Mouse (Mus musculus) embryonic facial prominence, embryonic 11.5 days (tissue): Measurements from ENCODE around the gene Blvrb. TPM values are rescaled to one million over a fixed set of nuclear protein-coding genes. Genes with fewer than 3 reads are reported as not detected.
A peak's percentile ranks its signal among the peaks of the same experiment; 100 is the strongest.

Source experiments
- ATAC-seq: fragments of 200-750 bp; cut with Nextera tagmentation; replicated peaks from 2 replicates; pipeline ENCODE4 v1.8.0; 2017; ENCODE audit warnings: low read depth; ENCODE audit not compliant: insufficient number of reproducible peaks, low FRiP score, low TSS enrichment
- DNase-seq: peaks from one replicate; pipeline ENCODE4 v3.0.0-alpha.2; 2015; ENCODE audit warnings: low spot score
- H3K27ac ChIP-seq: fragments of 300-500 bp; sonication (generic); replicated peaks from 2 replicates; pipeline ENCODE4 v1.5.1; 2014; ENCODE audit warnings: mild to moderate bottlenecking, low read depth, low read length, control low read depth
- H3K27me3 ChIP-seq: fragments of 300-500 bp; sonication (generic); 2 replicates; pipeline ENCODE4 v1.6.1; 2014; ENCODE audit warnings: mild to moderate bottlenecking, low read length, moderate library complexity, mixed read lengths; ENCODE audit not compliant: control insufficient read depth, insufficient read depth
- H3K36me3 ChIP-seq: fragments of 300-500 bp; sonication (generic); replicated peaks from 2 replicates; pipeline ENCODE4 v1.6.1; 2014; ENCODE audit warnings: low read depth, mild to moderate bottlenecking, low read length, moderate library complexity, mixed read lengths; ENCODE audit not compliant: control insufficient read depth, insufficient read depth
- H3K4me1 ChIP-seq: fragments of 300-500 bp; sonication (generic); 2 replicates; pipeline ENCODE4 v1.6.1; 2014; ENCODE audit warnings: low read length, mixed read lengths; ENCODE audit not compliant: control insufficient read depth, insufficient read depth
- H3K4me2 ChIP-seq: fragments of 300-500 bp; sonication (generic); 2 replicates; pipeline ENCODE4 v1.6.1; 2014; ENCODE audit warnings: low read depth, mild to moderate bottlenecking, control low read depth, low read length, moderate library complexity
- H3K4me3 ChIP-seq: fragments of 300-500 bp; sonication (generic); 2 replicates; pipeline ENCODE4 v1.5.1; 2014; ENCODE audit warnings: low read depth, low read length, control low read depth
- H3K9ac ChIP-seq: fragments of 300-500 bp; sonication (generic); replicated peaks from 2 replicates; pipeline ENCODE4 v1.6.1; 2014; ENCODE audit warnings: mild to moderate bottlenecking, control low read depth, low read length
- H3K9me3 ChIP-seq: fragments of 300-500 bp; sonication (generic); replicated peaks from 2 replicates; pipeline ENCODE4 v1.6.1; 2016; ENCODE audit warnings: mild to moderate bottlenecking, low read length, inconsistent platforms, mixed read lengths; ENCODE audit not compliant: control insufficient read depth
- WGBS: fragments of 180-500 bp; shearing (Covaris S2); extraction: QIAGEN DNeasy Blood & Tissue Kit; methylation state at CpG from one replicate; pipeline ENCODE4 v1.1.7; 2014; 5-methylcytosine and 5-hydroxymethylcytosine counted together
- polyA plus RNA-seq: library from polyadenylated mRNA; unstranded; fragments of >200 nt; fragmentation: Nextera tagmentation; extraction: Ambion mirVana; gene quantifications from 2 replicates; pipeline ENCODE4 v1.2.1, GENCODE M21; 2014

Gene Blvrb
- polyA plus RNA-seq: 33.9 and 38.2 TPM in 2 replicates

DNA sequence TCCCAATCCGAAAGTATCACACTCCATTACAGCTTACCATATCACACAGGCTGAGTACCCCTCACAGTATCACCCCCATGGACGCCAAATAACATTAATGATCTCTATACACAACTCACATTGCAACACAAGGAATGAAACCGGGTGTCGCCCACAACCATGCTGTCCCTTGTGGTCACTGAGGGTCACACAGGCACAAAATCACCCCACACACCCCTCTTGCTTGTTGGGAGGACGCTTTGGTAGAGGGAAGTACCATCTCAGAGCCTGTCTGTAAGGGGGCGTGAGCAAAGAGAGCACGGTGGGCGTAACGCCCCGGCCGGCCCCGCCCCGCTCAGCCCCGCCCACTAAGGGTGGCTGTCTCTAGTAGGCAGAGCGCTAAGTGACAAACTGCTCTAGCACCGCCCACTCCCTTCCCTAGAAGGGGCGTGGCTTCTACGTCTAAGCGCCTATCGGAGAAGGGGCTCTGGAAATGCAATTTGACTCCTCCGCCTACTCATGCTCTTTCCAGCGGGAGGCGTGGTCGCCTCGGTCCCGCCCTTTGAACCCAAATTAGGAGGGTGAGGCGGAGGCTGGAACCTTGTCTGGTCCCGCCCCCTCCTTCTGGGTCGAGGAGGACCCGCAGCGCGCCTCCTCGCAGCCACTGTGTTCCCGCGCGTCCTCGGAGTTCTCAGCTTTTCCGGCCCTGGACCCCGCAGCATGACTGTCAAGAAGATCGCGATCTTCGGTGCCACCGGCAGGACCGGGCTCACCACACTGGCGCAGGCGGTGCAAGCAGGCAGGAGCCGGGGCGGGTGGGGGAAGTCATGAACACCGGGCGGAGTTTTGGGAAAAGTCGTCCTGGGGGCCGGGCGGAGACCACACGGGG lies at the start of gene Blvrb, which contains the start of gene Sptbn4:
Blvrb (plus strand) TSS at position 560 of the 868 bp plus-strand sequence.
Sptbn4 (minus strand) TSS at position 268 of the 868 bp plus-strand sequence.
- Histone ChIP-seq H3K36me3 (no peaks in the 10 kb centered on the region), H3K4me3 (peak within 1 kb of the TSS; percentile 52), H3K27ac (no peak within 1 kb of the TSS), H3K4me2 (peak within 1 kb of the TSS; percentile 96), H3K9me3 (no peaks in the 10 kb centered on the region), H3K4me1 (no peaks in the 10 kb centered on the region), H3K9ac (peak within 1 kb of the TSS; percentile 64), H3K27me3 (peaks cover 21% of the 10 kb centered on the region)
- DNase-seq: peak; percentile 100
- peak; percentile 95 for ATAC-seq
- WGBS: 1% methylated on average over 53 of the region's 54 CpGs

DNA sequence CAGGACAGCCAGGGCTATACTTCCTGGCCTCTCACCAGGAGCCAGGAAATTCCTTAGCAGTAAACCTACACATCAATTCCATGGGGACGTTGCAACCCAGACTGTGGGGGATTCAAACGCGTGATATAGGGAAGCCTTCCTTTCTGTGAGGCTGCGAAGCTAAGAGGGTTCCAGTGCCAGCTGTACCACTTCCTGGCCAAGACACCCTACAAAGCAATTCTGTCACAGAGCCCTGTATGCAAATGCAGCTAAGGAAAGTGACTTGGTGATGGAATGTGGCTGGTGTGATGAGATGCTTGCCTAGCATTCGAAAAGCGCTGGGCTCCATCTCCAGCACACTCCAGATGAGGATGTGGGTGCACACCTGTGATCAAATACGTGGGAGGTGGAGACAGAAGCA lies 47.2 kb upstream of the Blvrb start:
- Histone ChIP-seq H3K9me3 (no peaks in the 10 kb centered on the region), H3K4me2 (no peak overlapping the region), H3K4me3 (no peak overlapping the region), H3K9ac (no peak overlapping the region), H3K27me3 (peaks cover 61% of the 10 kb centered on the region), H3K4me1 (no peaks in the 10 kb centered on the region; the same call in 1 of the 2 replicates), H3K27ac (no peak overlapping the region), H3K36me3 (no peaks in the 10 kb centered on the region)
- no peak for ATAC-seq
- 76% methylated on average over 7 of the region's 7 CpGs for WGBS
- DNase-seq: no peak

DNA sequence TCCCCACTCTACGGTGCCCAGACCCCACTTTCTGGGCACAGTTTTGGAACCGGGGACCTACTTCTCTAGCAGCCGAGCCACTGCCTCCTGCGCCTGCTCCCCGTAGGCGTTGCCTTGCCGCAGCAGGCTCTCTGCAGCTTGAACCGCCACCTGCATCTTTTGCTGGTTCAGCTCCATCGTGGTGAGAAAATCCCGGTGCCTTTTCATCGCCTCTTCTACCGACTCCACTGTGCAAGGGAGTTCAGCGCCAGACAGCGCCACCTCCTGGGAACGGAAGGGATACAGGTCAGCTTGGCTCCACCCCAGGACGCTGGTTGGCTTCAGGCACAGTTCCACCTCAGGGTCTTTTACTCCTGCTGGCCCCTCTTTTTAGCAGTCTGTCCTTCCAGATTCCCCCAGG lies 45.1 kb upstream of the Blvrb start:
- 10% methylated on average over 16 of the region's 16 CpGs for WGBS
- Histone ChIP-seq H3K4me3 (no peak overlapping the region), H3K9ac (no peak overlapping the region), H3K36me3 (no peaks in the 10 kb centered on the region), H3K4me1 (no peaks in the 10 kb centered on the region), H3K9me3 (no peaks in the 10 kb centered on the region; the same call in 1 of the 2 replicates), H3K27me3 (peaks cover 55% of the 10 kb centered on the region), H3K27ac (no peak overlapping the region), H3K4me2 (no peak overlapping the region)
- ATAC-seq (no peak; the same call in 1 of the 2 replicates), DNase-seq (peak; percentile 65)

DNA sequence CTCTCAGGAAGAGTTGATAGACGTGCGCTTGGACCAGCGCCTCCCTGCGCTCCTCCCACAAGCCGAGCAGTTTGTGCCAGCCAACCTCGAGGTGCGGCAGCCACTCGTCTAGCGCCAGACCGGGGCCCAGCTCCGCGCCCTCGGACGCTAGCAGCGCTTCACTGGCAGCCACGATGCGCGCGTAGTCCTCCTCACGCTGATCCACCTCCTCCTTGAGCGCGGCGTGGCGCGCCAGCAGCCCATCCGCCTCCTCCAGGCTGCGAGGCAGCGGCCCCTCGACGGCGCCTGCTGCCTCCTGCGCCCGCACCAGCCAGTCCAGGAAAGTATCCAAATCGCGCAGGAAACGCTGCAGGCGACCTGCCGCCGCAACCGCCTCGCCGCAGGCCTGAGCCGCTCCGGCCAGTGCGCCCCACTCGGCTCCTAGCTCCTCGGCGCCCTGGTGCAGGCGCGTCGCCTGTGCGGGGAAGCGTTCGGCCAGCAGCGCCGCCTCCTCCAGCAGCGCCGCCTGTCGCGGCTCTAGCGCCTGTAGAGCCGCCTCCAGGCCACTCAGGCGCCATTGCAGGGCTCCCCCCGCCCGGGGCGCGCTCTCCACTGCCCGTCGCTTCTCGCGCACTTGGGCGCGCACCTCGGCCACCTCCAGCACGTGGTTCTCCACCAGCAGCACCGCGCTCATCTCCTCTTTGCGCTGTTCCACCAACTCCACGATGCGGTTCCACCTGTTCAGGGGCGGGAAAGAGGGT lies 43.4 kb upstream of the Blvrb start:
- Histone ChIP-seq H3K9me3 (no peaks in the 10 kb centered on the region; the same call in 1 of the 2 replicates), H3K4me1 (peaks cover 5% of the 10 kb centered on the region; the same call in 1 of the 2 replicates), H3K9ac (no peak overlapping the region), H3K27ac (no peak overlapping the region), H3K4me2 (peak overlapping the region; percentile 16; the same call in 1 of the 2 replicates), H3K36me3 (no peaks in the 10 kb centered on the region), H3K27me3 (peaks cover 64% of the 10 kb centered on the region), H3K4me3 (peak overlapping the region; percentile 18; the same call in 1 of the 2 replicates)
- ATAC-seq: no peak
- no peak for DNase-seq
- WGBS: 8% methylated on average over 80 of the region's 81 CpGs

DNA sequence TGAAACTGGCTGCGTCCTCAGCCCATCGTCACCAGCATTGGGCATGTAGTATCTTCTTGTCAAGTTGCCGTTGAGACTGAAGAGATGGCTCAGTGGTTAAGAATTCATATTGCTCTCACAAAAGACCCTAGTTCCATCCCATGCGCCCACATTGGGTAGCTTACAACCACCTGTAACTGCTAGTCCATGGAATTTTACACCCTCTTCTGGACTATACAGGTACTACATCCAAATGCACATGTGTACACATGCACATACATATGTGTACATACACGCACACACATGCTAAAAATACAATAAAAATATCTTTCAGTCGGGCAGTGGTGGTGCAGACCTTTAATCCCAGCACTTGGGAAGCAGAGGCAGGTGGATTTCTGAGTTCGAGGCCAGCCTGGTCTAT lies 41.3 kb upstream of the Blvrb start:
- 79% methylated on average over 7 of the region's 7 CpGs for WGBS
- Histone ChIP-seq H3K4me1 (peaks cover 5% of the 10 kb centered on the region; the same call in 1 of the 2 replicates), H3K36me3 (no peaks in the 10 kb centered on the region), H3K9ac (no peak overlapping the region), H3K9me3 (no peaks in the 10 kb centered on the region; the same call in 1 of the 2 replicates), H3K4me2 (no peak overlapping the region), H3K27ac (no peak overlapping the region), H3K4me3 (no peak overlapping the region), H3K27me3 (peaks cover 64% of the 10 kb centered on the region)
- peak; percentile 33 for DNase-seq
- no peak for ATAC-seq

DNA sequence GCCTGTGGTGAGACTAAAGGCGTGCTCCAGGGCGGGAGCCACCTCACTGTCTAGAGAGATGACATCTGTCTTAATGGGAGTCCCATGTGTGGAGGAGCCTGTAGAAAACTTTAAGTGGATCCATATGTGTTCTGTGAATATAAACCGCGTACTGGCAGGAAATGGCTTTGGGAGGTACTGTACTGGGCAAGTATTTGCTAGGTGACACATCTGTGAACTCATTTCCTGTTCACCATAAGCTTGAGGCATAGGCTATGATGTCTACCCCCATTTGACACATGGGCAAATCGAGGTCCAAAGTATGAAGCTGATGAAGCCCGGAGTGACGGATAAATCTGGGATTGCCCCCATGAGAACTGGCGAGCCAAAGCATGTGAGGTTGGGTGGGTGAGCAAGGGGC lies 40.0 kb upstream of the Blvrb start:
- WGBS: 31% methylated on average over 8 of the region's 8 CpGs
- Histone ChIP-seq H3K27me3 (peaks cover 61% of the 10 kb centered on the region), H3K36me3 (no peaks in the 10 kb centered on the region), H3K4me1 (peaks cover 5% of the 10 kb centered on the region; the same call in 1 of the 2 replicates), H3K9ac (no peak overlapping the region), H3K27ac (no peak overlapping the region), H3K4me2 (peak overlapping the region; percentile 92), H3K4me3 (peak overlapping the region; percentile 39; the same call in 1 of the 2 replicates), H3K9me3 (no peaks in the 10 kb centered on the region; the same call in 1 of the 2 replicates)
- peak; percentile 22; the same call in 1 of the 2 replicates for ATAC-seq
- peak; percentile 32 for DNase-seq

DNA sequence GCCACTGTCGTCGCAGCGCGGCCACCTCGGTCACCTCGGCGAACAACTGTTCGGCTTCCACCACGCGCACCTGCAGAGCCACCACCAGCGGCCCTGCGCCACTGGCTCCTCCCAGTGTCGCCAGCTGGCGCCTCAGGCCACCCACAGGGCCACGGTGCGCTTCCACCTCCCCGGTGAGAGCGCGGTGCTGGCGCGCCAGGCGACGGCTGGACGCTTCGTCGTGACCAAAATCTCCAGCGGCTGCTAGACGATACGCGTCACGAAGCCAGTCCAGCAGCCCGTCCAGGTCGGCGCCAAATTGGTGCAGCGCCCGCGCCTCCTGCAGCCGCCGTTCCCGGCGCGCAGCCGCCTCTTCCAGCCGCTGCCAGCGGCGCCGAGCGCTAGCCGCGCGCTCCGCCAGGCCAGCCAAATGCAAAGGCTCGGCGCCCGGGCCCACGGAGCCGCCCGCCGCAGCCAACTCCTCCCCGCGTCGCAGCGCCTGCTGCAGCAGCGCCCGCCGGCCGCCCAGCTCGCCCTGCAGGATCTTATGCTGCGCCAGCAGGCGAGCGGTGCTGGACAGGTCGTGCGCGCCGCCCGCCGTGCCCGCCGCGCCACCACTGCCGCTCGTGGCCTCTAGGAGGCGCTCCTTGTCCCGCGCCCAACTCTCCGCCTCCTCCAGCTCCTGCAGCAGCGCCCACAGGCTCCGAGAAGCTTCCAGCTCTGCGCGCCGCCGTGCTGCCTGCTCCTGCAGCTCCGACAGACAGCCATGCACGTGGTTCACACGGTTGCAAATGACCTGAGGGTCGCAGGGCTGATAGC lies 39.2 kb upstream of the Blvrb start:
- Histone ChIP-seq H3K9ac (no peak overlapping the region), H3K36me3 (no peaks in the 10 kb centered on the region), H3K4me3 (peak overlapping the region; percentile 39), H3K9me3 (no peaks in the 10 kb centered on the region; the same call in 1 of the 2 replicates), H3K27ac (no peak overlapping the region), H3K4me2 (peak overlapping the region; percentile 92), H3K4me1 (peaks cover 5% of the 10 kb centered on the region; the same call in 1 of the 2 replicates), H3K27me3 (peaks cover 53% of the 10 kb centered on the region)
- ATAC-seq (peak; percentile 61), DNase-seq (peak; percentile 80)
- WGBS: under 1% methylated on average over 96 of the region's 96 CpGs
